Mouse (Mus musculus): Measurements from ENCODE around the gene Il17rd. TPM values are rescaled to one million over a fixed set of nuclear protein-coding genes. Genes with fewer than 3 reads are reported as not detected.

Il17rd gene
- total RNA-seq, 2 experiments from 2014 or later, result 7.1 to 10.1 TPM

DNA sequence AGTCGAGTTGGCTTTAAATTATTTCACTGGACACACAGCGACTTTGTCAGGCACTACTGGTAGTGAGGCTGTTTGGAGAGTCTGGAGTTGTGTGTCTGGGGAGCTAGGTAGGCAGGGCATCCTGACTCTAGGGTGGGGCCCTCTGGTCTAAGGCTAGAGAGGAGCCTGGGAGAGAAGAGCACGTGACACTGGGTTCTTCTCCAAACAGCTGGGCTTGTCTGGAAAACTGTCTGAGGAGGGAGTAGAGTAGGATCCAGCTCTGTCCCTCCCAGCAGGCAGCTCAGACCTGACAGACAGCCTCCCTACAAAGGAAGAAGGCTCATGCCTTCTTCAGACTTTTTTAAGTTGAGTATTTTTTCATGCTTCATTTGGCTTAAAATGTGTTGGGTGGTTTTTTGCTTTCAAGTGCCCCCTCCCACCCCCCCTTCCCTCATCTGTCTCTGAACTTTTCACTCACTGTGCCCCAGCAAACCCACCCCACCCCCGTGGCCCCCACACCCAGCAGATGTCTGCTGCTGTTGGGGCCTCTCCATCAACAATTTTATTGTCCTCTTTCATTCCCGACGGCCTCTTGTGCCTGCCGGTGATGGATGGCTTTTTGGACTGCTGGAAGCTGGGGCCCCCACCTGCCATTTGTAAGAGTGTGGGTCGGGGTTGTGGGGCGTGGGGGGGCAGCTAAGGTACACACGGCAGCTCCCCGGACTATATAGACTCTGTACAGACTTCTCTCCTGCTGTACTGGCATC, 5.7 kb downstream of the Il17rd start:
- no peak for DNase-seq (ENCODE audit: low spot score in 2 of 2)

GRCm38 (mm10) chr14:27044967-27045361, 6.2 kb downstream of the Il17rd start:
- no peak for DNase-seq (ENCODE audit: low spot score in 2 of 2)

GRCm38 (mm10) chr14:27048231-27048956, 9.7 kb downstream of the Il17rd start:
- DNase-seq (ENCODE audit: low spot score in 2 of 2), result no peak

GRCm38 (mm10) chr14:27050043-27050442, 11.3 kb downstream of the Il17rd start:
- DNase-seq (ENCODE audit: low spot score in 2 of 2), result no peak

GRCm38 (mm10) chr14:27050560-27051510, 12.1 kb downstream of the Il17rd start:
- DNase-seq (ENCODE audit: low spot score in 2 of 2), result no peak

DNA sequence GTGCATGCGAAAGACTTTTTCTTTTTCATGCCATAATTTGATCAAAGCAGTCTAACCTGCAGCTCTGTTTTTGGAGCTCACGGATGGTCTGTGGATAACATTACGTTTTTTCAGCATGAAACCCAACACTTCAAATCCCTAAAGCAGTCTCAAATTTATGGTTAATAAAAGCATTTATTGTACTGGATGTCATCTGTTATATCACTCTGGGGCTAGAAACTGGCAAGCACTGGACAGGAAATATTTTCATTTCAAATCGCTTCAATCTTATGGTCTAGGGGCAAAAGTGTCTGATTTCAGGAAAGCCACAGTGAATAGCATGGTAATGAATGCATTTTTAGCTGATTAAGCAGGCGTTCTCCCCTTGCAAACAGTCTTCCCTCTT, 12.8 kb downstream of the Il17rd start:
- DNase-seq (ENCODE audit: low spot score in 2 of 2), result no peak

DNA sequence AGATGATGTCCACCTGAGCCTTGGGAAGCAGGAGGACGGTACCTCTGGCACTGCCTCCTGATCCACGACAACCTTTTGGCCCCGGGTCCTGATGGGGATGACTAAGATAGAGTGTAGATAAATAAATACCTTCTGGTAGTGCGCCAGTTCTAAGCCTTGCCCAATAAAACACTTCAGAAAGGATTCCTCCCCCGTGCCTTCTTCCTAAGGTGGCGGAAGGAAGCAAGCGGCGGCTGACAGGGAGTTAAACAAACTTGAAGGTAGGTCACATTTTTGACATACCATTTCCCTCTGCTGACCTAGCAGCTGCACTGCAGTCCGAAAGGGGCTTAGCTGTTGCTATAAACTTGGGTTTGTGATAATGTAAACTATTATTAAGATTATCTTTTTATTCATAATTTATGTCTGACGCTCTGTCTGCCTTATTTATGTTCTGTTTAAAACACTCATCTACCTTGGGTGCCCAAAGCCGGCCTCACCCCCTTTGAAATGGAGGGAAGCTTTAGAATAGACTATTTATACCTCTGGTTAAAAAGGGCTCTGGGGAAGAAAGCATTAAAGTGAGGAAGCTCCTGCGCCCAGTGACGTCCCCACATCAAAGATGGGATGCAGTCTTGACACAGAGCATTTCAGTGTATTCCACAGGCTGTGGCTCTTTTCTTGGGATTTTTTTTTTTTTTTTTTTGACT, 19.9 kb downstream of the Il17rd start:
- no peak for DNase-seq (ENCODE audit: low spot score in 2 of 2)

- DNase-seq (ENCODE audit: low spot score in 2 of 2), result no peak
Observed at GRCm38 (mm10) chr14:27059224-27059558, 20.4 kb downstream of the Il17rd start.

DNA sequence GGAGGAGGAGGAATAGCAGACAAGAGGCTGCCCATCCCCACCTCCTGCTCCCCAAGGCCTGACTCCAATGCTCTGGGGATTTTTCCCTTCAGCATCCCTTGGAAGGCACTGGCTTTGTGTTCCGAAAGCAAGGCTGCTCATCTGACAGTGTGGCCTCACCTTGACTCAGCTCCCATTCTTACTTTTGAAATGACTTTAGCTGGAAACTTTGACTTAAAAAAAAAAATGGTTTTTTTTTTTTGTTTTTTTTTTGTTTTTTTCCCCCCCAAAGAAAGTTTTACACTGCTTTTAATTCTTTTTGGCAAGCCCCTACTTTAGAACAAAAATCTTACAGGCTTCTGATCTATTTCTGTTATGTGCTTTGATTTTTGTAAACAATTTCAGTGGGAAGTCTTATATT, 24.6 kb downstream of the Il17rd start:
- no peak for DNase-seq (ENCODE audit: low spot score in 2 of 2)

- no peak for DNase-seq (ENCODE audit: low spot score in 2 of 2)
Observed at GRCm38 (mm10) chr14:27066171-27066929, 27.6 kb downstream of the Il17rd start.

DNA sequence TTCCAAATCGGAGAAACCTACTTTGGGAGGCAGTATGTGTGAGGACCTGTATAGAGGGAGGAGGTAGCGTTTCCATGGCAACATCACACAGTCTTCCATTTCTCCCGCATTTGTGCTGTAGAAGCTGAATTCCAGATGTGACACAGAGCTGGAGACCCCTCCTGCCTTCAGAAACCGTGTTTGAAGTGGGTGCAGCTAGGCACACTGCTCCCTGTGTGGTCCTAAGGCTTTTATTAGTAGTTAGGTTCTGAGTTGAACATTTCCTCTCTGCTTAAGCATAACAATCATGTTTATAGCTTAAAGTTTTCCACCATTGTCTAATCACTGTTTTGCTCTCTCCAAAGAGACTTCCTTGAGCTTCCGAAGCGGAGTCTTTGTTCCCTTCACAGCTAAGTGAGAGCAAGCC, 29.1 kb downstream of the Il17rd start:
- no peak for DNase-seq (ENCODE audit: low spot score in 2 of 2)

DNA sequence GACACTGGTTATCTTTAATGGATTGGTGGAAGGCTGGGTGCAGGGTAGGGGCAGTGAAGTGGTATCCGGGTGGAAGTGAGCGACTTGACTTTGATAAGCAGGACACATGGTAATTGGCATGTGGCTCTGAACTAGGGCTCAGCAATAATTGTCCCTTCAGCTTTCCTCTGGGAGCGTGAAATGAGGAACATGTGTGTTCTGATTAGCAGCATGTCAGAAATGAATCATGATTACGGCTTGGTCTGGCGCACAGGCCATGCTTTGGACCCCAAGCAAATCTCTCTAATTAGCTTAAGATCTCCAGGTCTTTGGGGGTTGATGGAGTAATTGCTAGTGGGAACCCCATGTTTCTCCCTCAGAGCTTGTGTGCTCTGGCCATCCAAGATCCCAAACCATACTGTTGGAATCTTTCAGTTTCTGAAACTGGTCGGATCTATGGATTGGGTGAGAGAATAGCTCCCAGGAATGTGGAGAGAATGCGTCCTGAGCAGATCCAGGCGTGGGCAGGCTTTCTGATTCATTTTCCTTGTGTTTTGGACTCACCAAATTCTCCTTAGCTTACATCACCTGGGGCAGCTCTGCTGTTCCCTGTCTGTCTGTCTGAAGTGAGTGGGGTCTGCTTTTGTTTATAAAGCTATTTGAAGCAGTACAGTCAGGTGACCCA, 30.8 kb downstream of the Il17rd start:
- DNase-seq (ENCODE audit: low spot score in 2 of 2), result no peak

- DNase-seq (ENCODE audit: low spot score in 2 of 2), result no peak
Observed at GRCm38 (mm10) chr14:27070128-27070527, 31.4 kb downstream of the Il17rd start.

- DNase-seq (ENCODE audit: low spot score in 2 of 2), result no peak
Observed at GRCm38 (mm10) chr14:27070758-27071157, 32.0 kb downstream of the Il17rd start.

- no peak for DNase-seq (ENCODE audit: low spot score in 2 of 2)
Observed at GRCm38 (mm10) chr14:27071985-27072384, 33.2 kb downstream of the Il17rd start.

- DNase-seq (ENCODE audit: low spot score in 2 of 2), result no peak
Observed at GRCm38 (mm10) chr14:27075084-27075483, 36.3 kb downstream of the Il17rd start.

DNA sequence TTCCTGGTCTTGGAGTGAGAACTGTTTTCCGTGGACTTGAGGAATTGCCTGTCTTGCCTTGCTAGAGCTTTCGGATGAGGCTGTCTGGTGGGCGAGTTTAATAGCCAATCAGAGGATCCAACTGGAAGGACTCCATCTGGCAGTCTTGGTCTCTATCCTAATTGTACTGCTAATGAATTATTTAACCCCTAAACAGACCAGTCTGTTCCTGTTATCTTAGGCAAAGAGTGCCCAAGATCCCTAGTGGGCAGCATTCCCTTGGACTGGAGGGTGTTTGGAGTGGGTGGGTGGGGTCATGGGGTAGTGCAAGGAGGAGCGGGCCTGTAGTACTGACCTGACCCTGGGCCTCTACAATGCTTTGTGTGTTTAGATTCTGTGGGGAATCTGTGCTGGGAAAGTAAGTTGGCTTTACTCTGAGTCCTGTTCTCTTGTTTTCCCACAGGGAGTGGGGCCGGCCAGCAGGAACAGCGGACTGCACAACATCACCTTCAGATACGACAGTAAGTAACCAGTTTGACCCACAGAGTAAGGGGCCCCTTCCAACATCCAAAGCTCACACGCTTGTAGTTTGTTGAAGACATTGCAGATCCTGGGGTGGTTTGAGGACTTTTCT, 37.3 kb downstream of the Il17rd start:
- DNase-seq (ENCODE audit: low spot score in 2 of 2), result no peak

GRCm38 (mm10) chr14:27076522-27076920, 37.8 kb downstream of the Il17rd start:
- DNase-seq (ENCODE audit: low spot score in 2 of 2), result no peak

GRCm38 (mm10) chr14:27081536-27082275, 43.0 kb downstream of the Il17rd start:
- no peak for DNase-seq (ENCODE audit: low spot score in 2 of 2)

Data from adrenal gland, postnatal 4 days (tissue).